Mouse (Mus musculus) liver, adult 2 months (tissue): ENCODE measurements around the gene Cxcl2. TPM values are rescaled to one million over a fixed set of nuclear protein-coding genes. Genes with fewer than 3 reads are reported as not detected.

Experiments
- DNase-seq: peaks from one replicate; pipeline ENCODE4 v3.0.0-alpha.2; 2011; ENCODE audit warnings: low read depth, low spot score; ENCODE audit errors: extremely low read depth
- H3K27ac ChIP-seq: fragments of 200-500 bp; replicated peaks from 2 replicates; pipeline ENCODE4 v1.5.1; 2012; ENCODE audit warnings: low read depth, mild to moderate bottlenecking, control low read depth, inconsistent platforms, low read length; ENCODE audit not compliant: insufficient read depth
- H3K27me3 ChIP-seq: fragments of 200-500 bp; 2 replicates; pipeline ENCODE4 v1.6.1; 2012; ENCODE audit warnings: mild to moderate bottlenecking, moderate library complexity, low read length, inconsistent platforms; ENCODE audit not compliant: control insufficient read depth, insufficient read depth
- H3K36me3 ChIP-seq: fragments of 200-500 bp; 2 replicates; pipeline ENCODE4 v1.6.1; 2012; ENCODE audit warnings: low read length, inconsistent platforms; ENCODE audit not compliant: control insufficient read depth, insufficient read depth
- H3K4me1 ChIP-seq: fragments of 200-500 bp; 2 replicates; pipeline ENCODE4 v1.6.1; 2011; ENCODE audit warnings: low read length; ENCODE audit not compliant: control insufficient read depth, insufficient read depth
- H3K4me3 ChIP-seq: fragments of 200-500 bp; 2 replicates; pipeline ENCODE4 v1.5.1; 2011; ENCODE audit warnings: low read depth, mild to moderate bottlenecking, control low read depth, low read length, moderate library complexity; ENCODE audit not compliant: insufficient read depth
- H3K79me2 ChIP-seq: fragments of 200-500 bp; 2 replicates; pipeline ENCODE4 v1.6.1; 2012; ENCODE audit warnings: inconsistent platforms, mild to moderate bottlenecking, low read length, moderate library complexity; ENCODE audit not compliant: control insufficient read depth, insufficient read depth
- H3K9ac ChIP-seq: fragments of 200-500 bp; 2 replicates; pipeline ENCODE4 v1.6.1; 2012; ENCODE audit warnings: low read depth, mild to moderate bottlenecking, control low read depth, inconsistent platforms, low read length
- CTCF ChIP-seq: fragments of 200-500 bp; IDR thresholded peaks from 2 replicates; pipeline ENCODE4 v1.5.1; 2011; ENCODE audit warnings: low read depth, low read length, control low read depth
- POLR2A ChIP-seq: fragments of 200-500 bp; IDR thresholded peaks from 2 replicates; pipeline ENCODE4 v1.6.1; 2011; ENCODE audit warnings: low read length, control low read depth; ENCODE audit not compliant: insufficient read depth; ENCODE audit errors: extremely low read depth
- WGBS: fragments of 180-500 bp; shearing (Covaris S2); methylation state at CpG from one replicate; pipeline ENCODE4 v1.1.7; 2018; 5-methylcytosine and 5-hydroxymethylcytosine counted together
- polyA plus RNA-seq: library from polyadenylated mRNA; depleted of rRNA; stranded (reverse); fragments of >200 nt; gene quantifications from 2 replicates; pipeline ENCODE4 v1.2.3, GENCODE M21; 2012
- total RNA-seq: library from RNA; depleted of rRNA; stranded (reverse); fragments of >200 nt; gene quantifications from 2 replicates; pipeline ENCODE4 v1.2.3, GENCODE M21; 2014

Cxcl2 gene
- total and polyA plus RNA-seq, 2 experiments, result 0.28 to 0.31 TPM

DNA sequence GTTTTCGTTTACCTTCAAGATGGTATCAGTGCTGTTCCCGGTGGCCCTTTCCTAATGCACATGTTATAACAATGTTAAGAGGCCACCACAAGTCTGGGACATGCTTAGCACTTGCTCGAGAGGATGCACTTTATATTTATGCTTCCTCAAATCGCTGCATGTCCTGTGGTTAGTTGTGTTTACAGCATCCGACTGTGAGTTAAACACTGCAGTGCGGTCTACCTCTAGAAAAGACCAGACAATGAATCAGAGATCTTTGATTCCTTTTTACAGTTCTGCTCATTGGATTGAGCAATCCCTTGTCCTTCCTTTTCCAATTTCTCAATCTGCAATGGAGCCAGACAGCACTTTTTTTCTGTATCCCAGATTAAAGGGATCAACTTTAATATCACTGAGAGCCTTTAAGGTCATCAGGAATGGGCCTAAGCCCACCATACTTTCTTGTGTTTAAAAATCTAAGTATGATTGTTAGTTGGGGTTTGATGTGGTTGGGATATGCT lies 41.7 kb upstream of the Cxcl2 start:
- WGBS, result 71% methylated on average over 6 of the region's 6 CpGs
- TF ChIP-seq CTCF, result no peak
- TF ChIP-seq POLR2A, result no peak

DNA sequence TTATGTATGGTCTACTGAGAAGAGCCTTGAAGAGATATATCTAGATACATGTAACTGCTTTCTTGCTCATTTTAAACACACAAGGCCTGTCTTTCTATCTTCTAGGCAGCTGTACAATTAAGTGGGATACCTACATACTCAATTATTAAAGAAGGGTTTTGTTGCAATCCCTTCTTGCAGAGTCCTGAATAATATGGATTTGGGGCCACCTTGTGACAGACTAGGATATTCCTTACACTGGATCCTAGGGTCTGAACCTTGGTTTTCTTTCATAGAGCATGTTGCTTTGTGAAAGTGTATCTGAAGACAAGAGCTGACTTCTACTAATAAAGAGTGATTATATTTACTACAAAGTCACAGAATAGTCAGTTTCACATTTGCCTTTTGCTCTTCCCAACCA lies 36.9 kb upstream of the Cxcl2 start:
- Histone ChIP-seq H3K36me3 (no peaks in the 10 kb centered on the region), H3K79me2 (no peaks in the 10 kb centered on the region), H3K27ac (no peak overlapping the region), H3K4me3 (no peak overlapping the region), H3K9ac (no peak overlapping the region), H3K27me3 (no peaks in the 10 kb centered on the region), H3K4me1 (peaks cover 5% of the 10 kb centered on the region; the same call in 1 of the 2 replicates)
- no peak for DNase-seq
- no peak for TF ChIP-seq CTCF
- TF ChIP-seq POLR2A, result no peak

More for the DNA sequence above, 41.7 kb upstream of the Cxcl2 start:
- H3K79me2 ChIP-seq, result no peaks in the 10 kb centered on the region
- no peak overlapping the region for H3K9ac ChIP-seq
- no peaks in the 10 kb centered on the region for H3K27me3 ChIP-seq
- DNase-seq, result peak; percentile 59
- H3K4me1 ChIP-seq, result peaks cover 2% of the 10 kb centered on the region; the same call in 1 of the 2 replicates
- no peak overlapping the region for H3K4me3 ChIP-seq
- no peak overlapping the region for H3K27ac ChIP-seq
- no peaks in the 10 kb centered on the region for H3K36me3 ChIP-seq

DNA sequence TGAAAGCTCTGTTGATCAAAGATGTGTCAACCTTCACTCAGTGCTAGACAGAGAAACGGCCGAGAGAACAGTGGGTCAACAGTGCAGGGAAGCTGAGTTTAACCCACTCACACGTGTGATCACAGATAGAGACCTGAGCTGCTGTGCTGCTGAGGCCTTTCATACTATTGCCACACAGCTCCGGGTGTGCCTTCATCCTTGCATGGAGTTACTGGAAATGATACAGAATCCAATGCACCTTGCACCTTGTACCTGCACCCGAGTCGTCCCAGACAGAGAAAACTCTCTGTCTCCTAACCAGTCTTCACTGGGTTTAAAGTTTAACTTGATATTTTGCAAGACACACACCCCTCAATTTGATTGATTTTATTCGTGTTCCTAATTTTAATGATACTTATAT lies 31.3 kb upstream of the Cxcl2 start:
- Histone ChIP-seq H3K27ac (no peak overlapping the region; the same call in 1 of the 2 replicates), H3K36me3 (no peaks in the 10 kb centered on the region), H3K4me1 (peaks cover 13% of the 10 kb centered on the region; the same call in 1 of the 2 replicates), H3K79me2 (no peaks in the 10 kb centered on the region), H3K27me3 (no peaks in the 10 kb centered on the region), H3K4me3 (no peak overlapping the region), H3K9ac (no peak overlapping the region)
- WGBS, result 23% methylated on average over 7 of the region's 7 CpGs
- peak; percentile 98 for DNase-seq
- TF ChIP-seq POLR2A (no peak), CTCF (no peak)

DNA sequence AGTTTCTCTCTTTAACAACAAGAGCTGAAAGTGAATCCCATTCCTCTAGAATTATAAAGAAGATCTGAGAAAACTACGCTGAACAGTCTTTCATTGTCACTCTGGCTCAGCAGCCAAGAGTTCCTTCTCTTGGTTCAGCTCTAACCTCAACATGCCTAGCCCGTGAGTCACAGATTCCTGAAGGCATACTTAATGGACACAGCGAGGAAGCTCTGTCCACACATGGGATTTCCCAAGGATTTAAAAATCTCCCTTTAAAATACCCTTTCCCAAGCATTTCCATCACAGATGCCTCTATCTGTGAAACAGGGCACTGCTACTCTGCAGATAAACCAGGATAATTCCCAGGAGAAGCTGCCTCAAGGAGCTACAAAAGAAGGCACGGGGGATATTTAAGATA lies 27.6 kb upstream of the Cxcl2 start:
- no peak for DNase-seq
- Histone ChIP-seq H3K4me1 (peaks cover 17% of the 10 kb centered on the region; the same call in 1 of the 2 replicates), H3K79me2 (no peaks in the 10 kb centered on the region), H3K4me3 (no peak overlapping the region), H3K36me3 (no peaks in the 10 kb centered on the region), H3K9ac (no peak overlapping the region), H3K27ac (no peak overlapping the region), H3K27me3 (no peaks in the 10 kb centered on the region)
- TF ChIP-seq POLR2A (no peak), CTCF (no peak)
- 85% methylated on average over 4 of the region's 4 CpGs for WGBS

DNA sequence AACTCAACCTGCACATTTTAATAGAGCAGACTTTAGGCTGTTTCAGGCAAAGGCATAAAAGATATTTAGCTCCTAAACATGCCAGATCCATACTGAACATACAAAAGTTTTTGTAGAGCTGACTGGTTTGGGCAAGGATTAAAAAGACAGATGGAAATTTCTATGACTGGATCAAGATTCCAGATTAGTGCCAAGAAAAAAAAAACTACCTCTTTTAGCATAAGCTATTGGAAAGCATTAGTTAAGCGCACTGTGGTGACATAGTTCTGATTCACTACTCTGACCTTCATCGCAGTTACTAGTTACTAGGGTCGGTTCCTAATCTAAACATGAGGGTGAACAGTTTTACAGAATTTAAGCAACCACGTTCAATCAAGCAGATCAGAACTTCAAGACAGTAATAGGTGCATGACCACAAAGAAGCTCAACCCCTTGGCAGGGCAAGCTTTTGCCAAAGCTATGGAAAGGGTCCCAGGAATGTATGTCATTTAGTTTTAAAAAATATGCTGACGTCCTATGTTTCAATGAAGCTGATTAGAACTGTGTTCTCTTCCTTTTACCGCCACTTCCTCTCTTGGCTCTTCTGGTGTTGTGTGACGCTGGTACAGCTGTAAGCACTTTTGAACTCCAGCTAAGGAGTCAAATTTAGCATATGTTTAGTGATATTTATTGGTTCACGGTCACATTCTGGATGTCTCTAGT lies 27.0 kb upstream of the Cxcl2 start:
- Histone ChIP-seq H3K27me3 (no peaks in the 10 kb centered on the region), H3K4me1 (peaks cover 17% of the 10 kb centered on the region; the same call in 1 of the 2 replicates), H3K27ac (no peak overlapping the region)

DNA sequence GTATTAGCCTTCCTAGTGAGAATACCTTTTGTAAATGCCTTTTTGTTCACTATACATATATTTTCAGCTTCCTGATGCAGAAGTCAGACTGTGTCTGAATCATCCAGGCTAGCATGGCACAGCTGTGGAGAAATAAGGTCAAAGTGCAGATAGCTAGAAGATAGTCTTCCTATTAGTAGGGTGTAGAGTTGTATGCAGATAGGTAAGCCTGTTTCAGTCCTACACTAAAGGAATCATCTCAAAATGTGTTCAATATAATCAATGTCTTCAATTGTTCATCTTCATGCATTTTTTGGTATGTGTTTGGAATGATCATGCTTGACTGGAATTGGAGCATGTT lies 26.5 kb upstream of the Cxcl2 start:
- H3K27ac ChIP-seq, result no peak overlapping the region
- DNase-seq, result peak; percentile 66
- H3K4me3 ChIP-seq, result no peak overlapping the region
- no peak overlapping the region for H3K9ac ChIP-seq
- H3K36me3 ChIP-seq, result no peaks in the 10 kb centered on the region
- no peaks in the 10 kb centered on the region for H3K27me3 ChIP-seq
- peaks cover 16% of the 10 kb centered on the region; the same call in 1 of the 2 replicates for H3K4me1 ChIP-seq
- no peaks in the 10 kb centered on the region for H3K79me2 ChIP-seq
- TF ChIP-seq CTCF, result no peak
- TF ChIP-seq POLR2A, result no peak

More for the DNA sequence above, 27.0 kb upstream of the Cxcl2 start:
- WGBS, result 66% methylated on average over 8 of the region's 8 CpGs
- H3K4me3 ChIP-seq, result no peak overlapping the region
- H3K79me2 ChIP-seq, result no peaks in the 10 kb centered on the region
- no peaks in the 10 kb centered on the region for H3K36me3 ChIP-seq
- TF ChIP-seq POLR2A (no peak), CTCF (no peak)
- H3K9ac ChIP-seq, result no peak overlapping the region
- DNase-seq, result no peak
